Mouse (Mus musculus): ENCODE data around the gene Tspan4. TPM values are rescaled to one million over a fixed set of nuclear protein-coding genes. Genes with fewer than 3 reads are reported as not detected.

Gene Tspan4
- total RNA-seq, 2 experiments from 2014 or later: 13.1 to 13.7 TPM

- no peak for DNase-seq
Observed at GRCm38 (mm10) chr7:141477578-141478269, 2.7 kb downstream of the Tspan4 start.

GRCm38 (mm10) chr7:141478270-141478748 lies 3.3 kb downstream of the Tspan4 start:
- DNase-seq: no peak

GRCm38 (mm10) chr7:141480842-141481497 lies 5.9 kb downstream of the Tspan4 start:
- peak; percentile 66 to 71 for DNase-seq

- peak in 1 of 2 experiments; percentile 52 for DNase-seq
Observed at GRCm38 (mm10) chr7:141481498-141482401, 6.7 kb downstream of the Tspan4 start.

GRCm38 (mm10) chr7:141482531-141483024 lies 7.5 kb downstream of the Tspan4 start:
- DNase-seq: no peak

GRCm38 (mm10) chr7:141483114-141483653 lies 8.1 kb downstream of the Tspan4 start:
- DNase-seq: no peak

- DNase-seq: no peak
Observed at GRCm38 (mm10) chr7:141484186-141485120, 9.4 kb downstream of the Tspan4 start.

GRCm38 (mm10) chr7:141485186-141485585 lies 10.1 kb downstream of the Tspan4 start:
- no peak for DNase-seq

GRCm38 (mm10) chr7:141485606-141486005 lies 10.6 kb downstream of the Tspan4 start:
- no peak for DNase-seq

- DNase-seq: no peak
Observed at GRCm38 (mm10) chr7:141486239-141486638, 11.2 kb downstream of the Tspan4 start.

GRCm38 (mm10) chr7:141487141-141487540 lies 12.1 kb downstream of the Tspan4 start:
- DNase-seq: no peak

GRCm38 (mm10) chr7:141491151-141491550 lies 16.1 kb downstream of the Tspan4 start:
- no peak for DNase-seq

GRCm38 (mm10) chr7:141492738-141493137 lies 17.7 kb downstream of the Tspan4 start:
- DNase-seq: no peak

GRCm38 (mm10) chr7:141493729-141494128 lies 18.7 kb downstream of the Tspan4 start:
- DNase-seq: no peak

- no peak for DNase-seq
Observed at GRCm38 (mm10) chr7:141495379-141495778, 20.3 kb downstream of the Tspan4 start.

- DNase-seq: no peak
Observed at GRCm38 (mm10) chr7:141495940-141496339, 20.9 kb downstream of the Tspan4 start.

- no peak for DNase-seq
Observed at GRCm38 (mm10) chr7:141497600-141497999, 22.6 kb downstream of the Tspan4 start.

- no peak for DNase-seq
Observed at GRCm38 (mm10) chr7:141501820-141502555, 26.9 kb downstream of the Tspan4 start.

GRCm38 (mm10) chr7:141502556-141502905 lies 27.5 kb downstream of the Tspan4 start:
- DNase-seq: no peak

- no peak for DNase-seq
Observed at GRCm38 (mm10) chr7:141506278-141506677, 31.2 kb downstream of the Tspan4 start.

GRCm38 (mm10) chr7:141508160-141508559 lies 33.1 kb downstream of the Tspan4 start:
- no peak for DNase-seq

Measured in layer of hippocampus, postnatal 36 days (tissue).